Mouse (Mus musculus) spleen, embryonic (tissue): ENCODE measurements around the gene Fryl.

Source experiments
- CTCF ChIA-PET: fragments of 350-600 bp; sonication (Branson Sonifier 250); formaldehyde crosslinking; loops from one replicate; lab custom pipeline; 2022; lab: Charles Lee

Gene Fryl

DNA sequence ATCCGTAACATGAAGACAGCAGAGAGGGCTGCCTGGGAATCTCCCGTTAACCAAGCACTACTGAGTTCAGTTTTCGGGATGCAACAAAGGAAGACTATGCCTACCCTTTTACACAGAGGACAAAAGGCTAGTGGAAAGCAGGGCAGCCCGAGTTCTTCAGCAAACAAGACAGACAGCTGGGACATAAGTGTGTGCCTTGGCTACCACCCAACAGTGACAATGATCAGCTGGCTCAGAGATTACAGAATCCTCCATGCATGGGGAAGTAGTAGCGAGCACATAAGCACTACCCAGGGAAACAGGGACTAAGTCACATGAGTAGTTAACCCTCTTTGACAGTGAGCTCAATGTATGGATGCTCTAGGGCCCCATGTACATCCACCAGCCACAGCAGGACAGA is 126.5 kb downstream of the Fryl start:
- CTCF ChIA-PET = interaction anchor here (0.6 kb wide), 1 partner anchor 39 kb away, joined by 3 read pairs; no protein-coding TSS in a partner anchor

DNA sequence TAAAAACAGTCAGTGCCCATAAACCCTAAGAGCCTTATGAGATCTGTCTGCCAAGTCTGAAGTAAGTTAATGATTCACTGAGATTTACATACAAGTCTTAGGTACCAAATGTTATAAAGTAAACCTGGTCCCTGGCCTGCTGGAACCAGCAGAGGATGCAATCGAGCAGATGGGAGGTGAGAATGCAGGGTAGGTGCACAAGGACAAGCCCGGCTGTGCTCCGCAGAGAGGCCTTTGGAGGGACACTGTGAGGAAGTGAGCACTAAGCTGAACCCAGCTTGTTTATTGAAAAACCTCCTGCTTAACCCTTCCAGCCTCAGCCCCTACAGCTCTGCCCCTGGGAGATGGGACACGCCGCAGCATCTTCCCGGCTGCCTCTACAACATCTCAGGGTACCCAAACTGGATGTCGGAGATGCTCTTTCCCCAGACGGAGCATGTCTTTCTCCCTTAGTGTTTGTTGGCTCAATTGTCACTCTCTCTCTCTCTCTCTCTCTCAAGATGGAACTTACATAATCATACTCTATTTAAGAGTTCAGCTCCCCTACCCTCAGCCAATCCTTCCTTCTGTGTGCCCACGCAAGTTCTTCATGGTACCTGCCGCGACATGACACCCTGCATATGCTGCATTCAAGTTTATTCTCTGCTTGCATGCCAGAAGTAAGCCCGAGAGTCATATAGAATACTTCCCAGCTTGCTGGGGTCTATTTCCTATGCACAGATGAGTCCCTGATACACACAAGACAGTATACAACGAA is 136.3 kb downstream of the Fryl start:
- CTCF ChIA-PET = no interaction called here

DNA sequence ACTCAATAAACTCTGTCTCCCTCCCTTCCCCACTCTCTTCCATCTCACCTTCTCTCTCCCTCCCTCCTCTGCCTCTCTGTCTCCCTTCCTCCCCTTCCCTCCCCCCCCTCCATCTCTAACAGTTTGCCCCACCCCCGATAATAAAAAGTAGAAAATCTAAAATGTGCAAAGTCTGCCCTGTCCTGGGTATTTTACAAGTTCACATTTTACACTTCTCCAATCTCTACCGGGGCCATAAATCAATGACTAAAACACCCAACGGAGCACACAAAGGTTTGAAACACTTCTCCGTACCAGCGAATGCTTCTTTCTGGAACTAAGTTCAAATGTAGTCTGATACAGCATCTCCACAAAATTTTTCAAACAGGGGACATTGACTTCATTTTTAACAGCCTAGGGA is 136.9 kb downstream of the Fryl start:
- CTCF ChIA-PET = interaction anchor here (0.7 kb wide), 1 partner anchor 33 kb away, joined by 4 read pairs; no protein-coding TSS in a partner anchor

DNA sequence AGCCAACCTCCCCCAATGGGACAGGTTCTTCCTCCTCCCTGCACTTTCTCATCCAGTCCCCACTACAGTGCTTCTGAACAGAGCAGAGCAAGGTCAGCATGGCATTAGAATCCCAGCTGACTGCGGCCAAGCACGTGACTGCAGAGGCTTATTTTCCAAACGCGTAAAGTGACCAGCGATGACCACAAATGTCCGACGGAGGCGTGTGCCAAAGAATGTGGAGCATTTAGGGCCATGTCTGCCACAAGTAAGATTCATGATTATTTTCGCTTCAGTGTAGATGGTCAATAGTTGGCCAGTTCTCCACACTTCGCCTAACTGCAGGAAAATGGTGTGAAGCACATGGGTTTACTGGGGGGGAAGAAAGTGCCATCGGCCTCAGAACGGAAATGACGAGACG is 137.6 kb downstream of the Fryl start:
- CTCF ChIA-PET = interaction anchor here (0.7 kb wide), 1 partner anchor 33 kb away, joined by 4 read pairs; no protein-coding TSS in a partner anchor

DNA sequence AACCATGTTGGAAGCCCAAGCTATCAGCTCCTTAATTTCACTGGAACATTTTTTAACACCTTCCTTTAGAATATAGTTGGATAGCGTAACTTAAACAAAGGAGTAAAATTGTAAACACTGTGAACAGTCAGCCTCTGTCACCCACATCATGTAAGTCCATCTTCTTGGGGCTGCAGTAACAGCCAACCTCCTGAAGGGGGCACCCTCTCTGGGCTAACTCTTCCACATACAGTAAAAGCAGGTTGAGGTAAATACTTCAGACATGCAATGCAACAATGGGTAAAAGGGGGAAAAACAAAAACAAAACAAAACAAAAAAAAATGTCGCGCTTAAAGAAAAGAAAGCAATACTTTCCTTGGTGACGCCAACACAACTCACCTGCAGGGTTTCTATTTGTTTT is 141.5 kb downstream of the Fryl start:
- CTCF ChIA-PET = interaction anchor here (0.5 kb wide), 1 partner anchor 268 kb away, joined by 3 read pairs; no protein-coding TSS in a partner anchor

DNA sequence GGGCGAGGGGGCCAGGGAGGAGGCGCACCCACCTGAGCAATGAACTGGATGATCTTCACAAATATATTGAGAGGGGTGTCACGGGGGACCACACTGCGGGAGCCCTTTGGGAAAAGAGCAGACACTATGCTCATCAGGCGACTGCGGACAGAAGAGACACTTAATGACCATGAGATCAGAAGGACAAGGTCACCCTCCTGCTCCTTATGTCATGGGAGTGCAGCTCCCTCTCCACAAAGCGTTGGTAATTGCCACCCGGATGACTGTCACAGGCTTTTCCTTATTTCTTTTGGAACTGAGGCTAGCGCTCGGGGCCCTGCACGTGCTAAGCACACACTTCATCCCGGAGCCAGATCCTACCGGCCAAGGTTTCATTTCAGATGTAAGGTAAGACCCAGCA is 144.1 kb downstream of the Fryl start:
- CTCF ChIA-PET = no interaction called here

DNA sequence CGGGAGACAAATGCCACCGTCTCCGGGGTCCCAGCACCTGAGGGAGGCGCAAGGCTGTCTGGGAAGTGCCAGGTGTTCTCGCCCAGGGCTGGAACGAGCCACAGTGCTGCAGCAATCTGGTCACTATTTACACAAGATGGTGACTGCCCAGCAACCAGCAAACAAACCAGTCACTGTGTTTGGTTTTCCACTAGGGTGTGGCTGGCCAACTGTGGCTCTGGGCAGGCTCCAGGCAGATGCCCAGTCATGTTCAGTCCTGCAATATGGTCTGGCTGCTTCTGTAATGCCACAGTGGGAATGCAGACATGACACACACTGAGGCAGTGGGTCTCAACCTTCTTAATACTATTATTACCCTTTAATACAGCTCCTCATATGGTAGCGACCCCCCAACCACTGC is 152.8 kb downstream of the Fryl start:
- CTCF ChIA-PET = no interaction called here

DNA sequence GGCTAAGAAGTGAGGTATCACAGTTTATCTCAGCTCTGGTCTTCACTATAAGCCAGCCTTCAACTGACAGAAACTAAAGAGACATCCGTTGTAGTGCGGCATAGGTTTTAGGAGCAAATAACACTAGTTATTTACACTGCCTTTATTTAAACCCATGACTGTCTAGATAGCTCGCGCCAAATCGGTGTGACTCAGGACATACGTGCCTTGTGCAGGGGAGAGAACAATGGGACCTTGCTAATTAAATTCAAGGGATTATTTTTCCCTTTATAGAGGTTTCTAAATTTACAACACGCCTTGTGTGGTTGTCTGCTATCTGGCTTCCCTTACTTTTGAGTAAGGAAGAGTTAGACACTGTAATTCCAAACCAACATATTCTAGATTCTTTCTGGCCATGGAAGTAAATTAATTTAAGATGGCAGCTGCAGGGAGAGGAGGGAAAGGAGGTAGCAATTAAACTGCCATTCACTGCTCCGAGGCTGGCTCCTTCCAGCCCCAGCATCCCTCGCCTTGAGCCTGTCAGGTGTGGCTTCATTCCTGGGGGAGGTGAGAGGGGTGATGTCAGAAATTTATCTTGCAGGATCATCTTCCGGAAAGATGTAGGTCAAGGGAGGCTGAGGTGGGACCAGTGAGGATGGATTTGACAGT is 154.0 kb downstream of the Fryl start:
- CTCF ChIA-PET = no interaction called here

DNA sequence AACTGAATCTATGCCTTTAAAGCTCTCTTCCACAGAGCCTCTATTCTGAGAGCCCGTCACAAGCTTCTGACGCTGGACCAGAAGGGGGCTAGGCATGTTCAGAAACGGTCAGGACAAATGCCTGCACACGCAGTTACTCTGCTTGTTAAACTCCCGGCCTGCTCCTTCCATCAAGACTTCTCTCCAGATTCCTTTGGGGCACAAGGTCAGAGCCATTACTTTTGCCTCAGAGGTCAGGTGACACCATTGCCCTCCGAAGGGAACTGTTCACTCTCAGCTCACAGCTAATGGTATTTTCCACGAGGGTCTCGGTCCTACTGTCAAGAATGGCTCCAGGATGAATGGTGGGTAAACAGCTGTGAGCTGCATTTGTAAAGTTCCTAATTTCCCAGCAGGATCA is 164.2 kb downstream of the Fryl start:
- CTCF ChIA-PET = no interaction called here

DNA sequence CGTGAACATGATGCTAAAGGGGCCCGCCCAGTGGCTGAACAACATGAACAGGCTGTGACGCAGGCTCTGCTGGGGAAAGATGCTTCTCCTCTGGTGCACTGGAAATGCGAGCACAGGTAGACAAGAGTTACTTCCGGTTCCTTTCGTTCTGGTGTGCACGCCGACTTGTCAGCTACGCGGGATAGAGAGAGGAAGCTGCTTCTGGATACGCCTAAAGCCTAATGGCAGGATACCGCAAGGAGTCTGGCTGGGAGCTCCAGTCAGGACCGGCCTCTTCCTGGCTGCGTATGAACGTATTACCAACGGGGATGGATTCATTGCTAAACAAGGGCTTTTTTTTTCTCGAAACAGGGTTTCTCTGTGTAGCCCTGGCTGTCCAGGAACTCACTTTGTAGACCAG is 167.3 kb downstream of the Fryl start:
- CTCF ChIA-PET = no interaction called here

DNA sequence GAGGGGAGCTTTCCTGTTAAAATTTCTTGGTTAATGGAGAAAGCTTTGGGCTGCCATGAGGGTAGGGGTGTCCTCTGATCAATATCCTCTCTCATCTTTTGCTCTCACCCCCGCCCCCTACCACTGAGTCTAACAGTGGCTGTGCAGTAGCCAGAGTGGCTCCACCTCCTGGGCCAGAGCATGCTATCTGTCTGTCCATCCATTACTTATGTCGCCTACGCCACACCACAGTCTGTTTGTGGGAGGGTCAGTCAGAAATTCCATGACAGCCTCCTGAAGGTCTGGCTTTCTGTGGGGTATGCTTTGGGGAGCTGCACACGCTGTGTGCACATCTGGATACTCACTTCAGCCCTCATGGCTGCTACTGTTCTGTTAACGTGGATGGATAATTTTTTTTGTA is 174.9 kb downstream of the Fryl start:
- CTCF ChIA-PET = no interaction called here

DNA sequence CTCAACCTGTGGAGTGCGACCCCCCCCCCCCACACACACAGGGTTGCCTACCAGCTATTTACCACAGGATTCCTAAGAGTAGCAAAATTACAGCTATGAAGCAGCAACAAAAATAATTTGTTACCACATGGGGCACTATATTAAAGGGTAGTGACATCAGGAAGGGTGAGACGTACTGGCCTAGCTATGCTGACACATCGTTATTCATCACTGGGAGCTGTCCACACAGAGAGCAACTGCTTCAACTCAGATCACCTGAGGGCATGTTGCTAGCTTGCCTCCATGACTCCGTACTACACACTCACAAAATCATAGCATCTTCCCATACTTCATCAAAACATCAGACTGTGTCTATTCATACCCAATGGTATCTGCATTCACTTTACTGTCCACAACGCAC is 176.6 kb downstream of the Fryl start:
- CTCF ChIA-PET = no interaction called here

DNA sequence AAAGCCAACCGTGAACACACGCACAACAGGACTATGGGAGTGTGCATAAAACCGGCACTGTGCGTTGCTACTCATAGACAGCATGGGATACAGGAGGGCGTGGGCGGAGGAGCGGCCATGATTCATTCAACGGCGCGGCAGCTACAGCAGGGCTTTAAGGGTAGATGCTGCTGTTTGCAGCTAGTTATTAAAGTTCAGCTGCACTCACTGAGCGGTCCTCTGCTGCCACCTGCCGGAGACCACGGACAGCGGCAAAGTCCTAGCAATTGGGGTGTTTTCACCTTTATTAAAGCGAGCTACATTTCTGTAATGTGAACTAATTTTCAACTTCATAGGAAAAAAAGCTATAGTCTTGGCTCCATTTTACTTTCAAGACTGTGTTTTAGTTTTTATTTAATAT is 185.1 kb downstream of the Fryl start:
- CTCF ChIA-PET = interaction anchor here (1.1 kb wide), 1 partner anchor 87 kb away, joined by 4 read pairs; no protein-coding TSS in a partner anchor

DNA sequence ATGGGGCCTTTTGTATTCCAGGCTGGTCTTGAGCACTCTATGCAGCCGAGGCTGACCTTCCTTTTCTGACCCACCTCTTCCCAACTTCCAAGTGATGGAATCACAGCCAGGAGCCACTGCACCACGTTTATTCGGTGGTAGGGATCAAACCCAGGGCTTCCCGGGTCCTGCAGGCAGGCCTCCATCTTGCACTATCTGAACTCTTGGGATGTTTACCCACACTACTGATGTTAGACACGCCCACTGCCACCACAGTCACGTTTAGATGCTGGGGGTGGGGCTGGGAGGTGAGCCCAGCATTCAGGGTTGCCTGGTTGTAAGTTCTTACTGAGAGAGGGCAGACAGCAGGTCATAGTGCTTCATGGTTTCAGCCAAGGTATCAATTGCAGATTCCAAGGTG is 189.5 kb downstream of the Fryl start:
- CTCF ChIA-PET = no interaction called here

DNA sequence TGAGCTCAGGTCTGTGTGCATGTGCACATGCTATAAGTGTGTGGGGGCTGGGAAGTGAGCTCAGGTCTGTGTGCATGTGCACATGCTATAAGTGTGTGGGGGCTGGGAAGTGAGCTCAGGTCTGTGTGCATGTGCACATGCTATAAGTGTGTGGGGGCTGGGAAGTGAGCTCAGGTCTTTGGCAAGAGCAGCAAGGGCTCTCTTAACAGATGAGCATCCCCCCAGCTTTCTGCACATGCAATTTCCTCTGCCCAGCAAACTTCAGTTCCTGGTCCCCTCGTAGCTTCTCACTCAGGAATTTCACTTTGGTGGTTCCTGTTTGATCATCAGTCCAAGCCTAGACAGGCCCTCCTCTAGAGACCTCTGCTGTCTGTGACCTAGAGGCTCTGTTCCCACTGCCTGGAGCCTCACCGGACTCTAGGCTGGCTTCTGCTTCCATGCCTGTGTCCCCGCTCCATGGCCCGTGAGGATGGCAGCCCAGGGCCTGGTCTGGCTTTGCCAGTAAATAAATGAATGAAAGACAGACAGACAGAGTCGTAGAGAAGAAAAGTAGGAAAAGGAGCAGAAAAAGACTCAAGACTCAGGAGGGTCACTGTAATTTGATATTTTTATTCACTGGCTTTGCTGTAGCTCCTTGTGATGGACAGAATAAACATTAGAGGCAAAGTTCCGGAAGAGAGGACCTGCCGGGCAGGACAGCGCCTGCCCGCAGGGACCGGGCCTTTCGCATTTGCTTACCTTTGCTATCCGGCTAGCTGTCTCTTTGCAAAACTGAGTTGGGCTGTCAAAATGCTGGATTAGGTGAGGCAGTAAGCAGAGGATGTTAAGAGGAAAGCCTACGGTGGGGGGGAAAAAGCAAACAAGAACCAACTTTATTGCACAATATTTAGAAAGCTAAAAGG is 192.4 kb downstream of the Fryl start:
- CTCF ChIA-PET = interaction anchor here (0.6 to 0.8 kb wide), 2 partner anchors 35 to 69 kb away, joined by 3 read pairs; no protein-coding TSS in a partner anchor

DNA sequence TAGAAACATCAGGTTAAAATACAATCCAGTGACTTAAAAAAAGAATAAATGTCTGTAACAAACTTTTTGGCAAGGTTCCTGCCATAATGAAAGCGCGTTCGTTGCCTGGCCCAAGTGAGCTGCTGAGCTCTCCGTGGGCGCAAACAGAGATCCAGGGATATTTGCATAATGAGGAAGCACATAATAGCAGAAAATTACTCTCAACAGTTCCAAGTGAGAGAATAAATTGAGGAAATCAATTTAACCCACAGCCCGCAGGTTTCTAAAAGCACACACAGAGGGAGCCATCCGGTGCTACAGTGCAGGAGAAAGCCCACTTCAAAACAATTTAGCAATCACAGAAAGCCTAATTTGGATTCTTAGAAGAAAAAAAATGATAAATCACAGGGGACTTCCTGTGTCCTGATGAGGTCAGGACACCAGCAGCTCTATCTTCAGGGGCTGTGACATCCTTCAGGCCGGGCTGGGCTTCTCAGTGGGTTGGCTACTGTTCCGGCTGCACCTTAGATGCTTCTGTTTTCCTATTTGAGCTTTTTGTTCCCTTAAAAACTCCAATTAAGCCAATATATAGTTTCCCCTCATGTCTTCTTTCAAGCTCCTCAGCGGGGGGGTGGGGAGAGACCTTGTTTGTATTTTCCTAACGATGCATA is 194.8 kb downstream of the Fryl start:
- CTCF ChIA-PET = no interaction called here

DNA sequence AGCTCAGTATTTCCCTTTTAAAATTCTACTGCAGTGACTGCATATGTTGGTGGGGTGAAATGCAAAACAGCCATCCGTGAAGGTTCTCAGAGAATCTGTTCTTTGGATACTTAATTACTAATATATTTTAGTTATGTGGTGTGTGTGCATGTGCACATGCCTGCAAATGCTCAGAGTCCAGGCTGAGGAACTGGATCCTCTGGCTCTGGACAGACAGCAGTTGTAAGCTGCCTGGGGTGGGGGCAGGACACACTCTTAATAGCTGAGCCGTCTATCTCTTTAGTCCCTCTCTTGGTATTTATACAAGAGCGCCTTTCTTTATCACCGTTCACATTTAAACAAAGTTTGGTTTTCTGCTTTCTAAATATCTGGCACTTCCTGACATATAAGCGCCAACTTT is 199.5 kb downstream of the Fryl start:
- CTCF ChIA-PET = no interaction called here

DNA sequence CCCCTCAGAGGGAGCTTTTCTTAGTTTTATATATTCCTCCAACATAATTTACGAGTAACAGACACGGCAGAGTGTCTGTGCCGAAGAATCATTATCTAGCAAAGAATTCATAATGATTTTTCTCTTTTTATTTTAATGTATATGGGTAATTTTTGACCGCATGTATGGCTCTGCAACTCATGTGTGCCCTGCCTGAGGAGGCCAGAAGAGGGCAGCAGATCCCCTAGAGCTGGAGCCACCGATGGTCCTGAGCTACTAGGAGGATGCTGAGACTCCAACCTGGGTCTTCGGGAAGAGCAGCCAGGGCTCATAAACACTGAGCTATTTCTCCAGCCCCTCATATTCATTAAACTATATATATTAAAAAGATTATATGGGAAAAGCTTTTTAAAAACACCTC is 200.0 kb downstream of the Fryl start:
- CTCF ChIA-PET = no interaction called here

DNA sequence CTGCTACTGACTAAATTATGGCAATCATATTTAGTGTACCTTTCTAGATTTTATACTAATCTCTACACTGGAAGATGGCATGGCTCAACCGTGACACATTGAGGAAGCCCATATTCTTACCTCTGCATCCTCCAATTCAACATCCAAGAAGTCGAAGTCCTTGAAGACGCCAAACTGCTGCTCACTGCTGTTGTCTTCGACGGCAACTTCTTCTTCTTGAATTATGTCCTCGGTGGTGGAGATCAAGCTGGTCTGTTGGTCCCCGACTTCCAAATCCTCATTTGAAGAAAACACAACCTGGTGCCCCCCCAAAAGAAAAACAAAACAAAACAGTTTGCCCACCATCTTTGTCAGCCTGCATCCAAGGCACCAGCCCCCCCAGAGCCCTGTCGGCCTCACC is 202.5 kb downstream of the Fryl start:
- CTCF ChIA-PET = no interaction called here

DNA sequence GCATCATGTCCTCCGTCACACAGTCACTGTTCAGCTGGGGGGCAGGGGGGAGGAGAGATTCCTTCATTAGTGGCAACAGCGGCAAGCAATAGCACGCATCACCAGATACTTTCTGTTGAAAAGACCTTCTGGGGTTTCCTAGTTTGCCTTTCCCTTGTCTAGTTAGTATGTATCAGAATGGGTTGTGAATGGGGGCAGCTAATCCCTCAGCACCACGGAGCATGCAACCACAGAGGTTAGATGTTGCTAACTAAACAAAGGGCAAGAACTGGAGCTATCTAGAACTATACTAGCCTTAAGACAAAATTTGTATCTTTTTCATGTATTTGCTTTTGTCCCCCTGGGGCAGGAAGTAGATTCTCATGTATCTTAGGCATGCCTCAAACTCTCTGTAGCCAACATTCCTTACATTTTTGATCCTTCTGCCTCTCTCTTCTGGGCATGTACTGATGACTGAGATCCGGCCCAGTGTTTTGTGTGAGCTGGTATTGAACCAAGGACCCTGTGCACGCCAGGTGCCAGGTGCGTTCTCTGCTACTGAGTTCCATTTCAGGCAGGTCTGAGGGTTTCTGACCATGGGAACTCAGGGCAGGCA is 208.7 kb downstream of the Fryl start:
- CTCF ChIA-PET = no interaction called here

DNA sequence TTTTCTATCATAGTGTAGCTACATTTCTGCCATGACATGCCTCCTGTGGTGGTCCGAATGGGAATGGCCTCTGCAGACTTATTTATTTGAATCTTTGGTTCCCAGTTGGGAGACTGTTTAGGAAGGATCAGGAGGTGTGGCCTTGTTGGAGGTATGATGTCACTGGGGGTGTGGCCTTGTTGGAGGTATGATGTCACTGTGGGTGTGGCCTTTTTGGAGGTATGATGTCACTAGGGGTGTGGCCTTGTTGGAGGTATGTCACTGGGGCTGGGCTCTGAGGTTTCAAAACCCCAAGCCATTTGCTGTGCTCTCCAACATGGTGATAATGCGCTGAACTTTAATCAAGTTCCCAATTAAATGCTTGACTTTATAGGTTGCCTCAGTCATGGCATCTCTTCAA is 212.4 kb downstream of the Fryl start:
- CTCF ChIA-PET = no interaction called here
